Mouse (Mus musculus): ENCODE measurements around the gene Plekhh1. TPM values are rescaled to one million over a fixed set of nuclear protein-coding genes. Genes with fewer than 3 reads are reported as not detected.

The Plekhh1 gene
- 1 to 10 TPM; 1.8 to 2.2 TPM for total RNA-seq (2021)
- 1.4 and 2.1 TPM in 2 replicates for polyA plus RNA-seq (2012; rRNA removed)
- long read RNA-seq, result 0 reads

GRCm38 (mm10) chr12:79028911-79029861 lies at the start of gene Plekhh1:
Gene Plekhh1 (plus strand): TSS chr12:79029163.
- peak; percentile 78 for DNase-seq

DNA sequence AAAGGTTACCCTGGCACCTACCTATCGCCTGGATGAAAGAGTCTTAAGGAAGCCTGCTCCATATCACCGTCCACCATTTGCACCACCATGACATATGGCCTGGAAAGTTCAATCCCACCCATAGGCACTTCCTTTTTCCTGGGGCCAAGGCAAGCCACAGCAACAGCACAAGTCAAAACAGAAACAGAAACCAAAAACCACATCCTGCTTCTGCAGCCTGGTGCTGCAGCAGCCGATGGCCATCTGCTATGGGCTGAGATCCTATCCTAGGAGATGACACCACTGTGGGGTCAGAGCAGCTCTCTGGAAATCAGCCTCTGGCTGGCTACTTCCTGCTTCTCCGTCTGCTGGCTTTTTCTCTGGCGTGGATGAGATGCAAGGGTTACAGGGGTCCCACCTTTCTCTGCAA lies 48.3 kb upstream of the Plekhh1 start:
- DNase-seq, result peak; percentile 45

GRCm38 (mm10) chr12:78981131-78981530 lies 47.8 kb upstream of the Plekhh1 start:
- no peak for DNase-seq

- no peak for DNase-seq
These were observed 46.8 kb upstream of the Plekhh1 start for GRCm38 (mm10) chr12:78981938-78982825.

- no peak for DNase-seq
These were observed 45.5 kb upstream of the Plekhh1 start for GRCm38 (mm10) chr12:78983296-78984034.

DNA sequence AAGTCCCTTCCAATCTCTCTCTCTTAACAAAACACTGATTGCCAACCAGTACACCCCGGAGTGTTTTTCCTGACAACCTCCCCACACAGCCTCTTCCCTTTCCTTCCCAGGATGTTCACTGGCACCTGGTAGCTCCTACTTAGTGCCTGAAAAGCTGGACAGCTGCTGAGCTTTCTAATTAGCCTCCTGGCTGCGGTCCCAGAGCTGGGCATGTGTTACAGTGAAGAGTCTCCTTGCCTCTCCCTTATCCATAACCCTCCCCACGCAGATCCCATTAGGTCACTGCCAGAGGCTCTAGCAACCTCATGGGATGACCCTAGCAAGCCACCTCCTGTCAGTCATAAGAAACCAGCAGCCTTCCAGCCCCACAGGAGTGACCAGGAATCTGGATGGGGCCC lies 44.9 kb upstream of the Plekhh1 start:
- peak; percentile 26 for DNase-seq

- peak; percentile 36 for DNase-seq
These were observed 41.3 kb upstream of the Plekhh1 start for GRCm38 (mm10) chr12:78987581-78988081.

GRCm38 (mm10) chr12:78996271-78996670 lies 32.7 kb upstream of the Plekhh1 start:
- no peak for DNase-seq

- no peak for DNase-seq
These were observed 32.3 kb upstream of the Plekhh1 start for GRCm38 (mm10) chr12:78996711-78997110.

- DNase-seq, result no peak
These were observed 26.6 kb upstream of the Plekhh1 start for GRCm38 (mm10) chr12:79002406-79002805.

- DNase-seq, result no peak
These were observed 26.0 kb upstream of the Plekhh1 start for GRCm38 (mm10) chr12:79002978-79003377.

GRCm38 (mm10) chr12:79005456-79005855 lies 23.5 kb upstream of the Plekhh1 start:
- DNase-seq, result no peak

GRCm38 (mm10) chr12:79006076-79006475 lies 22.9 kb upstream of the Plekhh1 start:
- DNase-seq, result no peak

DNA sequence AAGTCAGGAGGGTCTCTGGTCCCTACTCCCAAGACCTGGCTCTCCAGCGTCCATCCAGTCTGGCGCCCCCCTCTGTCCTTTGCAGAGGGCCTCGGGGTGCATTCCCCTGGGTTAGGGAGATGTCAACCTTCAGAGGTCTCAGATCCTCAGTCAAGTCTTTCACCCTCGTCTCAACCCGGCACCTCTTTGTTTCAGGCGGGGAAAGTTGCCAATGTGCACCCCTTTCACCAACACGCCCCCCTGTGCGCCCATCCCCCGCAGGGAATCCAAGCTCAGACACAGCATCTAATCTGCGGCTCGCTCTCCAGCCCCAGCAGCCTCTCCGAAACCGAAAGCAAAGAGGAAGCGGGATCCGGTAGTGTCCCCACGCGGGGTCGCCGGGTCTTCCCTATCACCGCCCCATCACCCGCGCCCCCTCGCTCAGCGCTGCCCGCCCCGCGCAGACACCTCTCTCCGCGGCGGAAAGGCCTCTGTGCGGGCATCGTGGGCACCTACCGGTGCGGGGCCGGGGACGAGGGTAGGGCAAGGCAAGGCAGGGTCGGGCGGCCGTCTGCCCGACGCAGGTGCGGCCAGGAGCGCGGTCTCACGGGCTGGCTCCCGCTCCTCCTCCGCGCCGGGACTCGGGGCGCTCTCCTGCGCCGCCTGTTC lies 22.4 kb upstream of the Plekhh1 start:
- DNase-seq, result peak; percentile 66

GRCm38 (mm10) chr12:79007126-79007753 lies 21.7 kb upstream of the Plekhh1 start, which contains the start of gene Tmem229b:
Gene Tmem229b (minus strand): TSS chr12:79007627.
- no peak for DNase-seq

- no peak for DNase-seq
These were observed 18.4 kb upstream of the Plekhh1 start for GRCm38 (mm10) chr12:79010569-79010968.

DNA sequence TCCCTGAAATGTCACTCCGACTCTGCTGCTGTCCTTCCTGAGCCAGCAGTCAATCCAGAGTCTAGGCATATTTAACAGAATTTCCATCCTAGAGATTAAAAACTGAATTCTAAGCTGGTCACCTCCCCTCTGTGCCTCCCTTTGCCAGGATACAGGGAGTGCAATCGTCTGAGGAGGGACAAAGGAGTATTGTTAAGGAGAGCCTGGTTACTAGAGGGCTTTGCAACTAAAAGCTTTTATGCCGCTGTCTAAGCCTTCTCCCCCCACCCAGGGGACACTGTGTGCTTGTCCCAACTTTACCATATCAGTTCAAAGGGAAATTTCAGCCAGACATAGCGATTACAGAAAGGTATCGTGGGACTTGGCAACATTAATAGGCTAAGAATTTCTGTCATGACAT lies 12.9 kb upstream of the Plekhh1 start:
- DNase-seq, result no peak

DNA sequence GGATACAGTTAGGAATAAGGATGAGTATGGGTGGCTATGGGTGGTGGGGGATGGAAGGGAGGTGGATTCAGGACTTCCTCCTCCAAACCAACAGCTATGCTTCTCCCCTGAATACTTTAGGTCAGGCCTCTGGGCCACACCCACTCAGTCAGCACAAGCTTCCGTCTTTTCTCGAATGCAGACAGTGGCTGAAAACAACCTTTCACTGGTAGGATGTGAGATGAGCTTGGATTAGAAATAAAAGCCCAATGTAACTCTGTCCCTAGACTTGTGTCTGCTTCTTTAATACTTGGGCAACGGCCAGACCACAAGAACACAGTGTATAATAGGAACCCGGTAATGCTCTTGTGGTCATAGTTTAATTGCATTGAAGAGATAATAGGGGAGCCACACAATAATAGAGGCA lies 11.0 kb upstream of the Plekhh1 start:
- DNase-seq, result no peak

- no peak for DNase-seq
These were observed 7.1 kb upstream of the Plekhh1 start for GRCm38 (mm10) chr12:79021902-79022301.

GRCm38 (mm10) chr12:79022882-79023281 lies 6.1 kb upstream of the Plekhh1 start:
- DNase-seq, result peak; percentile 71

All from adrenal gland, adult 2 months (tissue).